19 mouse cellular contexts compared by ENCODE assay signal in genomic region chr9:94626737-94627136, GRCm38 (mm10). TPM values are rescaled to one million over a fixed set of nuclear protein-coding genes. Genes with fewer than 3 reads are reported as not detected.
DNase-seq lines count a peak whose midpoint lies in the region; ATAC-seq and TF ChIP-seq lines count a peak whose summit lies in the region.
"Had no signal": no experiment of that assay in that cellular context is flagged by ENCODE, and none has a peak within 500 bp of the region (broad histone marks: within the 10 kb centered on the region; RNA-seq: fewer than 3 reads in every experiment).

No protein-coding gene starts in this region.

- no peak overlapping the region for H3K27ac ChIP-seq in intestine, embryonic 16.5 days (ENCODE audit: low read length)
- H3K27ac ChIP-seq in intestine, postnatal 0 days (ENCODE audit: low read depth, low read length), result no peak overlapping the region
- H3K27ac ChIP-seq in stomach, embryonic 16.5 days (ENCODE audit: low read length), result no peak overlapping the region
- H3K27ac ChIP-seq: embryonic facial prominence, embryonic 10.5 days; forebrain, embryonic 10.5 days; heart, embryonic 15.5 days; hindbrain, embryonic 13.5 days; hindbrain, postnatal 0 days had no signal

- no peak overlapping the region for H3K4me2 ChIP-seq in intestine, embryonic 16.5 days (ENCODE audit: low read depth, low read length)
- no peak overlapping the region for H3K4me2 ChIP-seq in intestine, postnatal 0 days (replicated peaks; ENCODE audit: low read depth)
- no peak overlapping the region for H3K4me2 ChIP-seq in stomach, embryonic 16.5 days (ENCODE audit: low read depth, low read length)
- H3K4me2 ChIP-seq: heart, embryonic 11.5 days; heart, embryonic 15.5 days; hindbrain, embryonic 13.5 days had no signal

- no peaks in the 10 kb centered on the region for H3K27me3 ChIP-seq in intestine, embryonic 16.5 days (replicated peaks; ENCODE audit: control insufficient read depth, insufficient read depth, low read length)
- no peaks in the 10 kb centered on the region for H3K27me3 ChIP-seq in intestine, postnatal 0 days (replicated peaks; ENCODE audit: control insufficient read depth, insufficient read depth, low read length)
- no peaks in the 10 kb centered on the region for H3K27me3 ChIP-seq in stomach, embryonic 16.5 days (ENCODE audit: control insufficient read depth, insufficient read depth, low read length)
- H3K27me3 ChIP-seq: heart, embryonic 15.5 days; hindbrain, embryonic 13.5 days had no signal

- no peaks in the 10 kb centered on the region for H3K9me3 ChIP-seq in intestine, embryonic 16.5 days (ENCODE audit: control insufficient read depth, low read length)
- no peaks in the 10 kb centered on the region for H3K9me3 ChIP-seq in intestine, postnatal 0 days (ENCODE audit: control insufficient read depth)
- no peaks in the 10 kb centered on the region for H3K9me3 ChIP-seq in stomach, embryonic 16.5 days (replicated peaks; ENCODE audit: control insufficient read depth, low read length)
- H3K9me3 ChIP-seq: embryonic facial prominence, embryonic 10.5 days; forebrain, embryonic 10.5 days; heart, embryonic 15.5 days; hindbrain, embryonic 13.5 days had no signal

- peak; percentile 40 for DNase-seq in urinary bladder, postnatal 14 days (ENCODE audit: low spot score)
- DNase-seq in urinary bladder, postnatal 4 days (ENCODE audit: low spot score in 2 of 2), result no peak
- no peak for DNase-seq in left cerebral cortex, adult 8-10 months (ENCODE audit: low spot score in 2 of 2)
- DNase-seq: adrenal gland, adult 8-10 months; adrenal gland, postnatal 36 days; cerebellum, adult 9-10 months; gastrocnemius, postnatal 36 days; heart, adult 18-20 months; heart, postnatal 14 days had no signal

- TF ChIP-seq CTCF in intestine, postnatal 0 days (IDR thresholded peaks at IDR 0.05; ENCODE audit: low read depth), result no peak

- no peaks in the 10 kb centered on the region for H3K4me1 ChIP-seq in intestine, embryonic 16.5 days (ENCODE audit: control insufficient read depth, insufficient read depth, low read length)
- no peaks in the 10 kb centered on the region for H3K4me1 ChIP-seq in intestine, postnatal 0 days (replicated peaks; ENCODE audit: control insufficient read depth, insufficient read depth, low read length)
- H3K4me1 ChIP-seq in stomach, embryonic 16.5 days (ENCODE audit: control insufficient read depth, insufficient read depth, low read length), result no peaks in the 10 kb centered on the region
- H3K4me1 ChIP-seq: embryonic facial prominence, embryonic 10.5 days; forebrain, embryonic 10.5 days; heart, embryonic 15.5 days; hindbrain, embryonic 13.5 days had no signal

- 0 out of 2 replicates have a peak, but pooled peaks have one; percentile 48 for ATAC-seq in intestine, embryonic 16.5 days
- no peak for ATAC-seq in intestine, postnatal 0 days
- peak; percentile 69; the same call in 1 of the 2 replicates for ATAC-seq in stomach, embryonic 16.5 days (ENCODE audit: insufficient read depth, low FRiP score)
- ATAC-seq: forebrain, embryonic 14.5 days; hindbrain, postnatal 0 days had no signal

- H3K9ac ChIP-seq in intestine, embryonic 16.5 days (ENCODE audit: low read depth, low read length), result no peak overlapping the region
- H3K9ac ChIP-seq in intestine, postnatal 0 days (ENCODE audit: low read depth, low read length), result no peak overlapping the region
- no peak overlapping the region for H3K9ac ChIP-seq in stomach, embryonic 16.5 days (ENCODE audit: low read length)
- H3K9ac ChIP-seq: heart, embryonic 15.5 days; hindbrain, embryonic 13.5 days had no signal

- H3K36me3 ChIP-seq in intestine, embryonic 16.5 days (ENCODE audit: control insufficient read depth, insufficient read depth, low read length), result no peaks in the 10 kb centered on the region
- H3K36me3 ChIP-seq in intestine, postnatal 0 days (ENCODE audit: control insufficient read depth, insufficient read depth), result no peaks in the 10 kb centered on the region
- no peaks in the 10 kb centered on the region for H3K36me3 ChIP-seq in stomach, embryonic 16.5 days (ENCODE audit: control insufficient read depth, insufficient read depth, low read length)
- H3K36me3 ChIP-seq: embryonic facial prominence, embryonic 10.5 days; forebrain, embryonic 10.5 days; heart, embryonic 15.5 days; hindbrain, embryonic 13.5 days had no signal

- WGBS in intestine, embryonic 16.5 days, result 72% methylated on average over 3 of the region's 3 CpGs
- 68% methylated on average over 3 of the region's 3 CpGs for WGBS in intestine, postnatal 0 days
- WGBS in stomach, embryonic 16.5 days, result 71% methylated on average over 3 of the region's 3 CpGs

- no peak overlapping the region for H3K4me3 ChIP-seq in intestine, embryonic 16.5 days (ENCODE audit: low read length)
- no peak overlapping the region for H3K4me3 ChIP-seq in intestine, postnatal 0 days (ENCODE audit: low read depth, low read length)
- no peak overlapping the region for H3K4me3 ChIP-seq in stomach, embryonic 16.5 days (replicated peaks; ENCODE audit: low read length)
- H3K4me3 ChIP-seq: embryonic facial prominence, embryonic 10.5 days; forebrain, embryonic 10.5 days; heart, embryonic 15.5 days; hindbrain, embryonic 13.5 days had no signal

RNA-seq across cellular contexts. Expression of gene Slc9a9, which starts 43.0 kb away (rescaled TPM):
- polyA plus RNA-seq in intestine, embryonic 16.5 days (2015; fragmentation: Nextera tagmentation; extraction: Ambion mirVana), result 2.3 TPM in 2 replicates
- polyA plus RNA-seq in intestine, postnatal 0 days (2015; fragmentation: Nextera tagmentation; extraction: Ambion mirVana), result 1.0 and 1.2 TPM in 2 replicates
- 4.9 and 5.1 TPM in 2 replicates for polyA plus RNA-seq in stomach, embryonic 16.5 days (2015; fragmentation: Nextera tagmentation; extraction: Ambion mirVana)
- 10 to 100 TPM; 20.8 to 27.9 (median 24.4) TPM for total RNA-seq in left cerebral cortex, adult 8-10 months (2022)
